Mouse (Mus musculus) thymus, adult 2 months (tissue): Measurements from ENCODE around the gene Hoxd12.

Source experiments
- CTCF ChIP-seq: fragments of 200-500 bp; IDR thresholded peaks from 2 replicates; pipeline ENCODE4 v1.5.1; 2012; ENCODE audit warnings: mild to moderate bottlenecking, control low read depth, low read length, moderate library complexity, borderline replicate concordance; ENCODE audit not compliant: control insufficient read depth, poor library complexity, insufficient read depth; ENCODE audit errors: extremely low read depth
- POLR2A ChIP-seq: fragments of 200-500 bp; IDR thresholded peaks from 2 replicates; pipeline ENCODE4 v1.6.1; 2012; ENCODE audit warnings: mild to moderate bottlenecking, low read length, control low read depth, moderate library complexity; ENCODE audit not compliant: control insufficient read depth, poor library complexity, insufficient read depth; ENCODE audit errors: extremely low read depth

DNA sequence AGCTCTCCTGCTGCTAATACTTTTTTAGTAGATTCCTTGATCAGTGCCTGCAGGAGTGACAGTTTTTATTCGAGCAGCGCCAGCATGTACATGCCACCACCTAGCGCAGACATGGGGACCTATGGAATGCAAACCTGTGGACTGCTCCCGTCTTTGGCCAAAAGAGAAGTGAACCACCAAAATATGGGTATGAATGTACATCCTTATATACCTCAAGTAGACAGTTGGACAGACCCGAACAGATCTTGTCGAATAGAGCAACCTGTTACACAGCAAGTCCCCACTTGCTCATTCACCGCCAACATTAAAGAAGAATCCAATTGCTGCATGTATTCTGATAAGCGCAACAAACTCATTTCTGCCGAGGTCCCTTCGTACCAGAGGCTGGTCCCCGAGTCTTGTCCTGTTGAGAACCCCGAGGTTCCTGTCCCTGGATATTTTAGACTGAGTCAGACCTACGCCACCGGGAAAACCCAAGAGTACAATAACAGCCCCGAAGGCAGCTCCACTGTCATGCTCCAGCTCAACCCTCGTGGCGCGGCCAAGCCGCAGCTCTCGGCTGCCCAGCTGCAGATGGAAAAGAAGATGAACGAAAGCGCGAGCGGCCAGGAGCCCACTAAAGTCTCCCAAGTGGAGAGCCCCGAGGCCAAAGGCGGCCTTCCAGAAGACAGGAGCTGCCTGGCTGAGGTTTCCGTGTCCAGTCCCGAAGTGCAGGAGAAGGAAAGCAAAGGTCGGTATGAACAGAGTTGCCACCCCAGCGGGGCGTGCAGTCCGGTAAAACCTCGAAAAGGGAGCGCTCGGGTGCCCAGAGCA lies 17.4 kb downstream of the Hoxd12 start:
- TF ChIP-seq CTCF (no peak), POLR2A (no peak)
